Mouse (Mus musculus): Measurements from ENCODE around the gene Sncg.

GRCm38 (mm10) chr14:34398901-34399300 lies 24.3 kb upstream of the Sncg start:
- TF ChIP-seq EP300 (optimal IDR thresholded peaks at IDR 0.05) (no peak), CTCF (IDR thresholded peaks at IDR 0.05; ENCODE audit: low read depth) (no peak)

Data from stomach, postnatal 0 days (tissue).